Mouse (Mus musculus) C2C12 (cell line): Measurements from ENCODE around the gene Top2a.

Experiments used
- CTCF ChIP-seq: IDR thresholded peaks from one replicate; pipeline ENCODE4 v1.5.1; 2011; ENCODE audit not compliant: control insufficient read depth, insufficient read depth, insufficient read length
- MYOD1 ChIP-seq: IDR thresholded peaks from one replicate; pipeline ENCODE4 v1.6.1; 2011; ENCODE audit warnings: low read depth; ENCODE audit not compliant: control insufficient read depth, insufficient read length
- USF1 ChIP-seq: IDR thresholded peaks from one replicate; pipeline ENCODE4 v1.6.1; 2011; ENCODE audit warnings: low read depth, mild to moderate bottlenecking, control low read depth, moderate library complexity

GRCm38 (mm10) chr11:99024468-99025134 is 612 bp upstream of the Top2a start:
- TF ChIP-seq MYOD1 (no peak), CTCF (no peak), USF1 (no peak)
